In the genomic region with DNA sequence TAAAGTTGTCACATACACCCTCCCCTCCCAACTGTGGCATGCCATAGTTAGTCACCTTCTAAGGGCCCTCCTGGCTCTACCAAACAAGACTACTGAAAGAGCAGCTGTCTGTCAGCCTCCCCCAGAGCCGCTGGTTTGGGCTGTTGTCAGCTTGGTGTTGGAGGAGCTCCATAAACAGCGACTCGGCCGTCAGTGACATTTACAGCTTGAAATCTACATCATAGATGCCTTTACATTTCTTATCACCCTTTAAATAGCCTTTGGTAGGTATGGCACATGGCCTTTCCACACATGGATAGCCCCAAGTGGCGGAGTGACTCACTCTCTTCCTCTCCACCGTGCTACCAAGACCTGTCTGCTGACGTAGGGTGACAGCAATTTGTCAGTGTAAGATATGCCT, we compare ENCODE assay signal across 23 mouse cellular contexts. TPM values are rescaled to one million over a fixed set of nuclear protein-coding genes. Genes with fewer than 3 reads are reported as not detected.
DNase-seq lines count a peak whose midpoint lies in the region; ATAC-seq lines count a peak whose summit lies in the region.
"Had no signal": no experiment of that assay in that cellular context is flagged by ENCODE, and none has a peak within 500 bp of the region (broad histone marks: within the 10 kb centered on the region; RNA-seq: fewer than 3 reads in every experiment).

No protein-coding gene starts in this region.

- no peak for DNase-seq in heart, adult 11 months
- DNase-seq in right cerebral cortex, adult 2 months (ENCODE audit: low spot score in 2 of 2), result peak; percentile 32 to 41
- DNase-seq in right cerebral cortex, postnatal 4 days, result no peak
- peak; percentile 72 for DNase-seq in brain, adult 2 months (ENCODE audit: low read depth, low spot score)
- DNase-seq in thymus, adult 18-20 months, result no peak
- no peak for DNase-seq in ovary, postnatal 14 days (ENCODE audit: low spot score)
- DNase-seq: adrenal gland, postnatal 25 days; cerebellum, adult 11 months; cerebellum, adult 9-11 months; kidney, adult 18-20 months; kidney, postnatal 4 days; layer of hippocampus, adult 9-11 months; left cerebral cortex, postnatal 4 days; lung, embryonic 14.5 days; spleen, adult 18-20 months; thymus, postnatal 14 days had no signal

- peaks cover 16% of the 10 kb centered on the region for H3K36me3 ChIP-seq in heart, embryonic 13.5 days
- H3K36me3 ChIP-seq: embryonic facial prominence, embryonic 15.5 days had no signal

- peaks cover 20% of the 10 kb centered on the region for H3K4me1 ChIP-seq in heart, embryonic 13.5 days
- H3K4me1 ChIP-seq: embryonic facial prominence, embryonic 15.5 days; forebrain, embryonic 15.5 days; limb, embryonic 15.5 days; midbrain, embryonic 13.5 days had no signal

- WGBS in heart, embryonic 13.5 days, result 43% methylated on average over 7 of the region's 7 CpGs

- peaks cover 4% of the 10 kb centered on the region; the same call in 1 of the 2 replicates for H3K9me3 ChIP-seq in heart, embryonic 13.5 days
- H3K9me3 ChIP-seq: embryonic facial prominence, embryonic 15.5 days; forebrain, embryonic 15.5 days; limb, embryonic 15.5 days; midbrain, embryonic 13.5 days had no signal

- H3K4me3 ChIP-seq in heart, embryonic 13.5 days, result no peak overlapping the region
- H3K4me3 ChIP-seq: embryonic facial prominence, embryonic 15.5 days; forebrain, embryonic 15.5 days; left cerebral cortex, adult 2 months; limb, embryonic 15.5 days; midbrain, embryonic 13.5 days had no signal

- no peak overlapping the region for H3K4me2 ChIP-seq in heart, embryonic 13.5 days
- H3K4me2 ChIP-seq: embryonic facial prominence, embryonic 15.5 days; forebrain, embryonic 15.5 days; limb, embryonic 15.5 days; lung, embryonic 14.5 days; midbrain, embryonic 13.5 days had no signal

- H3K27me3 ChIP-seq in heart, embryonic 13.5 days (replicated peaks), result no peaks in the 10 kb centered on the region
- H3K27me3 ChIP-seq: embryonic facial prominence, embryonic 15.5 days; forebrain, embryonic 15.5 days; limb, embryonic 15.5 days; midbrain, embryonic 13.5 days had no signal

- peak overlapping the region; percentile 52 for H3K27ac ChIP-seq in heart, embryonic 13.5 days (replicated peaks)
- H3K27ac ChIP-seq: embryonic facial prominence, embryonic 15.5 days; forebrain, embryonic 15.5 days; left cerebral cortex, adult 2 months; limb, embryonic 15.5 days; liver, embryonic 14.5 days; midbrain, embryonic 13.5 days had no signal

- no peak overlapping the region for H3K9ac ChIP-seq in heart, embryonic 13.5 days
- H3K9ac ChIP-seq: embryonic facial prominence, embryonic 15.5 days; forebrain, embryonic 15.5 days; limb, embryonic 15.5 days; liver, embryonic 14.5 days; lung, embryonic 14.5 days; midbrain, embryonic 13.5 days had no signal

- no peak for ATAC-seq in heart, embryonic 13.5 days (ENCODE audit: extremely low read depth, insufficient number of reproducible peaks, low FRiP score, low TSS enrichment)
- ATAC-seq: forebrain, embryonic 15.5 days; midbrain, embryonic 13.5 days had no signal

RNA-seq across cellular contexts. Expression of a gene that starts 46.9 kb away (rescaled TPM):
- polyA plus RNA-seq in heart, embryonic 13.5 days (2015; fragmentation: Nextera tagmentation; extraction: Ambion mirVana), result 3.3 and 3.4 TPM in 2 replicates

Comparison
In these comparisons a context has a peak if more than half of its experiments do, and no peak if none do; other contexts are left out.
1. DNase-seq: peak in right cerebral cortex, adult 2 months (2 of 2) and brain, adult 2 months (single experiment); none in heart, adult 11 months (single experiment), right cerebral cortex, postnatal 4 days (single experiment), thymus, adult 18-20 months (0 of 2) and ovary, postnatal 14 days (single experiment).